Mouse (Mus musculus) small intestine, adult 2 months (tissue): Measurements from ENCODE around the gene Prkd3.

Experiments used
- CTCF ChIP-seq: fragments of 200-500 bp; IDR thresholded peaks from 2 replicates; pipeline ENCODE4 v1.5.1; 2012; ENCODE audit warnings: low read depth, mild to moderate bottlenecking, control low read depth, inconsistent platforms, low read length, moderate library complexity, mixed read lengths; ENCODE audit not compliant: insufficient replicate concordance, insufficient read length; ENCODE audit errors: extremely low read depth
- POLR2A ChIP-seq: fragments of 200-500 bp; IDR thresholded peaks from 2 replicates; pipeline ENCODE4 v1.6.1; 2012; ENCODE audit warnings: low read depth, mild to moderate bottlenecking, control low read depth, inconsistent platforms, low read length, moderate library complexity

DNA sequence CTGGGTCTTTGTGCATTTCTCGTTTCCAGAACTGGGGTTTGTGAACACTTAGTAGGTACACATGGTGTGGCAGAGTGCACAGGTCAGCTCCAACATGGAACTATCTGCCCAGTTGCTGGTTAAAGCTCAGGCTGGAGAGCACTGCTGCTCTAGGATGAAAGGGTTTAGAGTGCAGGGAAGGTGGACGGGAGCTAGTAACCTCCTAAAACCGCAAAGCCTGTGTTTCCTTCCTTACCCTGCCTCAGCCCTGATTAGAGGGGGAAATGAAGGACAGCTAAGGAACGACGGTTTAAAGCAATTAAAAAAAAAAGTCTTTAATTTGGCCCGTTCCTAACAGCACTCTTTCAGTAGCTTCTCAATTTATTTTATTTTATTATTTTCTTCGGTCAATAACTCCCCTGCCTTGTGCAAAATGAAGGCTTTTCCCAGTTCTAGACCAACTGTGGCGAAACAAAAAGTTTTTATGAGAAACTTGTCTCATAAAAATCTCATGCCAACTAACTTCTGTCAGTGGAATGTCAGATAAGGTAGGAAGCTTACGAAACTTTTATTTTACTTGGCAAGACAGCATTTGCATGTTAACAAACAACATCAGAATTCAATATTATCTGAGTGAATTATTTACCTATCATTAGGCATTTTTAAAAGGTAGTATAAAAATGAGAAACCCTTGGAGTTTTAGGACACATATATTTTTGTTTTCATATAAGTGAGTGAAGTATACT, 28.2 kb downstream of the Prkd3 start:
- TF ChIP-seq CTCF = no peak
- TF ChIP-seq POLR2A = no peak
